Mouse (Mus musculus): ENCODE measurements around the gene Ipcef1.

DNA sequence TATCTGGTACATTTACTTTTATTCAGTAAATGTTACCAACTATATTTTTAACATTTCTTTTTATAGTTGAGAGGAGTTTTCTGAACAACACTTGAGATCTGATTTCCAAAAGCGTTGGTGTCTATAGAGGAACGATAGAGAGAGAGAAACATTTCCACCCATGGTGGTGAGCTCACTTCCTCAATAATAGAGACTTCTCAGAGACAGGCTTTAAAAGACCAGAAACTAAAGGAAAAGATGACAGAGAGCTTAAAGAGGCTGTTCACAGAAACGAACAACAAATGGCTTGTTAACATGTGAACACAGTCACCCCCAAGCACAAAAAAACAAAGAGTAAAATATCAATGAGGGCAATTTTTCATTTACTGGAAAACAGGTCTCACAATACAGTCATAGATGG is 2.4 kb downstream of the Ipcef1 start:
- no peak for TF ChIP-seq EP300 (optimal IDR thresholded peaks at IDR 0.05)
- TF ChIP-seq CTCF (IDR thresholded peaks at IDR 0.05; ENCODE audit: low read depth), result no peak
